Mouse (Mus musculus) monocyte, adult 5-6 weeks (primary cell): ENCODE data around the gene Dtymk. TPM values are rescaled to one million over a fixed set of nuclear protein-coding genes. Genes with fewer than 3 reads are reported as not detected.

Source experiments
- ATAC-seq: fragments of 153-309, 156-312 bp; replicated peaks from 2 replicates; pipeline ENCODE4 v1.8.0; 2017; ENCODE audit warnings: mild to moderate bottlenecking; ENCODE audit not compliant: low TSS enrichment, insufficient number of reproducible peaks, severe bottlenecking, poor library complexity, low FRiP score
- total RNA-seq: library from RNA; stranded (forward); fragments of 200-1000, 200-491, 200-594 nt; gene quantifications from 3 replicates; pipeline ENCODE4 v1.2.3, GENCODE M21; 2017

Dtymk gene
- 27.4 to 45.3 TPM (median 39.4 TPM) in 3 replicates for total RNA-seq

DNA sequence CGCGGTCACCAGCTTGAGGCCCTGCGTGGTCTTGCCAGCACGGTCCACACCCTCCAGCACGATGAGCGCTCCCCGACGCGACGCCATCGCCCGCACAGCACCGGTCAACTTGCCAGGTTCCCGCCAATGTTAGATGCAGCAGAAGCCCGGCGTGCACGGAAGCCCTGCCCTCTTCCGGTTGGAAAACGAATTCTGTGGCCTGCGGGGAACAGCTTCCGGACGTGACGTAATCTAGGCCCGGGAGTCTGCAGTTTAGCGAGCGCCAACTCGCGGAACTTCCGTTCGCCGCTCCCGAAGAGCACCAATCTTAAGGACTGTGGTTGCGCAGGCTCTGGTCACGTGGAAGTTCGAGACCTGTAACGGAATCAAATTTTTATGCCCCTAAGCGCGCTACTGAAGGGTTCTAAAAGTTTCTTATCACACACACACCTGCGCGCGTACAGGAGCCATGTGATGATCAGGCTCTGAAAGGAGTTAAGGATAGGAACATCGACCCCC is at the start of gene Dtymk:
TSS of gene Dtymk (minus strand) at position 194 of the 498 bp plus-strand sequence.
- ATAC-seq: peak; percentile 78

DNA sequence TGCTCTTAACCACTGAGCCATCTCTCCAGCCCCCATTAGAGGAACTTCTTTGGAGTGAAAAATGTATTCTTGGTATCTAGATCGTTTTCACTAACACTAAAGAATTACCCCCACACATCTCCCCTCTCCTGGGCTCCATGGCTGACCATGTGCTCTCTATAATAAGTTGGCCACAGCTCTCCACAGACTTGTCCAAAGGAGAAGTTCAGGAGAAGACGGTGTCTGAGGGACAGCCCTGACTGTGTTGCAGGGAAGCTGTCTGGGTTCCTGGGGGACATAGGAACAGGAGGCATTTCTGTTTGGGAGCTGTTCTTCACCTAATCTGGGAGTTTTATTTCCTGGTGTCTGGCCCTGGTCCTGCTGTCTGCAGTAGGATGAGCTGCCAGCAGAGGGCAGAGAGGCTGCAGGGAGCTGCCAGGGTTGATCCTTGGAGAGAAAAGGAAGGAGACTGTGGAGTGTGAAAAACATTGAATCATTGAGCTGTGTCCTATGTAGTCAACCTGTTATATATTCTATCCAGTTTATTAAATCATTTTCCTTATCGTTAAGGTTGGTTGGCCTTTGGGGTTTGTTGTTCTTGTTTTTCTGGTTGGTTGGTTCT is 44.1 kb upstream of the Dtymk start:
- ATAC-seq: peak; percentile 56; the same call in 1 of the 2 replicates

DNA sequence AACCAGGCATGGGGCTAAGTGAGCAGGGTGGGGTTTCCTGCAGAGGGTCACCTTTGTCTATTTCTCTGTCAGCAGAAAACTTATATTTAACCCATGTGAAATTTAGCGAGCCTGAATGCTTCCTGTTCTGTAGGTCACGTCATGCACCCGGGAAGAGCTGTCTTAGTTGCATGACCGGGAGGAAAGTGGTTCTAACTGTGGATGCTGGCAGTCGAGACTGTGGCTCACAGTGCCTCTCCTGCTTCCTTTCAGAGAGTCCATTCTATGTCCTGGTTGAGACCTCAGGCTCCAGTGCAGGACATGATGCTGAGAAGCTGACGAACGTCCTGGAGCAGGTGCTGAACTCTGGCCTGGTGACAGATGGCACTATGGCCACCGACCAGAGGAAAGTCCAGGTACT is 36.8 kb upstream of the Dtymk start:
- ATAC-seq: 0 out of 2 replicates have a peak, but pooled peaks have one; percentile 27

DNA sequence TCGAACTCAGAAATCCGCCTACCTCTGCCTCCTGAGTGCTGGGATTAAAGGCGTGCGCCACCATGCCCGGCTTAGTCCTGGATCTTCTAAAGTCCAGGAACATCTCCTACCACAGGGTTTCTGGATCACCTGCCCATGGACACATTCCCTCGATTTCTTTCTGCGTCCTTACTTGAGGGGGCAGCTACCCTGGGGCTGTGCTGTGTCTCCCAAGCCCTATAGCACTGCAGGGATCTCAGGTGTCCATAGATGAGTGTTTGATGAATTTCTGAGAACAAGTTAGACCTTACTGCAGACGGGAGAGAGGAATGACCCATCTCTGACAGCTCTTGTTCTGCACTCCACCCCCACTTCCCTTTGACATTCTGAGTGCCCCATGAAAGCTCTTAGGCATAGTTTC is 35.6 kb upstream of the Dtymk start:
- no peak for ATAC-seq

DNA sequence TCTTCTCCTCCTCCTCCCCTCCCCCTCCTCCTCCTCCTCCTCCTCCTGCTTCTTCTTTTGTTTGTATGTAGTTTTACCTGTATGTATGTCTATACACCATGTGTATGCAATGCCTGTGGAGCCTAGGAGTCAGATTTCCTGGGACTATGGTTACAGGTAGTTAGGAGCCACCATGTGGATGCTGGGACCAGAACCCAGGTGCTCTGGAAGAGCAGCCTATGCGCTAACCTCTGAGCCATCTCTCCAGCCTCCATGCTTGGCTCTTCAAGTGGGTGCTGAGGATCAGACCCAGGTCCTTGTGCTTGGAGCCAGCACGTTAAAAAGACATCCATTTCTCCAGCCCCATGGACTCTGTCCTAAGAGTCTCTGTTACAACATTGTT is 34.8 kb upstream of the Dtymk start:
- ATAC-seq: no peak

DNA sequence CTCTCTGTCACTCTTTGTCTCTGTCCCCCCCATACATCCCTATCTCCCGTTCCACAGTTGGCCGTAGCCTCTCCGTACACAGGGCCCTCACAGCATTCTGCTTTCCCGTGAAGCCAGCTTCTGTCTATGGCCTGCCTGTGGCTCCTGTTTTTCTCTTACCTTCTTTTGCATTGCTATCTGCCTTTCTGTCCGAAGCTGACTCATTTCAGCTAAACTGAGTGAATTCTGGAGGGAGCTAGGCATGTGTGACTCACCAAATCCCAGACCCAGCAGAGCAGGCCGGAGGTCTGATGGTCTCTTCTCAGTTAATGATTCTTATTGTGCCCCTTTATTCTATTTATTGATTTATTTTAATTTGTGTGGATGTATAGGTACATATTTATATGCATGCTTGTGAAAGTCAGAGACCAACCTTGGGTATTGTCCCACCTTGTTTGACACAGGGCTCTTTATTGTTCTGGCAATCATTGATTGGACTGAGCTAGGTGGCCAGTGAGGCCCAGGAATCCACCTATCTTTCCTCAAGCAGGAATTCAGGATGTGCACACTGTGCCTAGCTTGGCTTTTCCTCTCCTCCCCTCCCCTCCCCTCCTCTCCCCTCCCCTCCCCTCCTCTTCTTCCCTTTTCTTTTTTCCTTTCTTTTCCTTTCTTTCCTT is 34.3 kb upstream of the Dtymk start:
- ATAC-seq: no peak

DNA sequence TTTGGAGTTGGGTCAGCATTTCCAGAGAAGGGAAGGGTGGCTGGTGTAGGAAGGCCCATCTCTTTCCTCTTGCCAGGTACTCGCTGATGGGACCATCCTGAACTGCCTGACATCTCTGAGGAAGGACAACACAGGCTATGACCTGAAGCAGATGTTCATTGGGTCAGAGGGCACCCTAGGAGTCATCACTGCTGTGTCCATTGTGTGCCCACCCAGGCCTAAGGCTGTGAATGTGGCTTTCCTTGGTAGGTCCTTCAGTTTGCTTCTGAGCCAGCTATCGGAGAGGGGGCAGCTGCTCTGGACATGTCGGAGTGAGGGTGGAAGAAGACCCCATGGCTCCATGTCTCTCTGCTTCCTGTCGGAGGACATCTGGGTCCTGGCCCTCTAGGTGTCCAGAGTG is 33.5 kb upstream of the Dtymk start:
- ATAC-seq: no peak

DNA sequence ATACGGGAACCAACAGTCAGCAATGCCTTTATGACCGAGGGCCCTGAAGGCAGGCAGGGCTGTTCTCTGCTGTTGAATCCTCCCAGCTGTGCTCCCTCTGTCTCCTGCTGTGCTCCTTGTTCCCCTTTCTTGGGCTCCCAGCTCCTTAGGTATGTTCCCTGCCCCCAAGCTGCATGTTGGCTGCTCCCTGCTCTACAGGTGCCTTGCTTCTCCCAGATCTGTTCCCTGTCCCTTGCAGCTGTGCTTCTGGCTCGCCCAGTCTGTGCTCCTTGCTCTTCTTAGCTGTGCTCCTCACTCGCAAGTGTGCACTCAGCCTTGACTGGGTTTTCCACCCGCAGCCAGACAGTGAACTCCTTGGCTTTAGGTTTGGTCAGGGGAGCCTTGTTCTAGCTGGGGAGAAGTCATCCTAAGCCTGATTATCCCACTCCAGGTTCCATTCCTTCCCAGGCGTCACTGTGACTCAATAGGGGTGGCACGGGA is 33.0 kb upstream of the Dtymk start:
- no peak for ATAC-seq

DNA sequence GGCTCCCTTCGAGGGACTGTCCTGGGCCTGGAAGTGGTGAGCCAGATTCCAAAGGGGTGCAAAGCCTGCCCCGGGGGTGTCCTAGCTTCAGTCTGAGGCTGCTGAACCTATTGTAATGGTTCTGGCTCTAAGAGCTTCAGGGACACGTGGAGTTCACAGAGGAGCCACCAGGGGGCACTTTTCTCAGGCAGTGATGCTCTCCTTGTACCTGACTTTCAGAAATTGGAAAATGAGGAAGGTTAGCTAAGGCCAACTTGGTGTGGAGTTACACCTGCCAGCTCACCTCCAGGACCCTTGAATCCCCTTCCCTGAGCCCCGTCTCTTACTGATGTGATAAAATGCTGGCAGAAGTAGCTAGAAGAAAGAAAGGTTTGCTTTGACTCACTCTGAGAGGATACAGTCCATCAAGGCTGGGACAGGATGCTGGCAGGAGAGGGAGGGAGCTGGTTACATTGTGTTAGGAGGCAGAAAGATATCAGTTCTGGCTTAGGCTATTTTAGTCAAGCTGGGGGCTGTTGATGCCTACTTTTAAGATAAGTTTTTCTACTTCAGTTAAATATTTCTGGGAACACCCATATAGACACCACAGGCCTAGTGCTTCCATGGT is 31.1 kb upstream of the Dtymk start:
- peak; percentile 38; the same call in 1 of the 2 replicates for ATAC-seq

DNA sequence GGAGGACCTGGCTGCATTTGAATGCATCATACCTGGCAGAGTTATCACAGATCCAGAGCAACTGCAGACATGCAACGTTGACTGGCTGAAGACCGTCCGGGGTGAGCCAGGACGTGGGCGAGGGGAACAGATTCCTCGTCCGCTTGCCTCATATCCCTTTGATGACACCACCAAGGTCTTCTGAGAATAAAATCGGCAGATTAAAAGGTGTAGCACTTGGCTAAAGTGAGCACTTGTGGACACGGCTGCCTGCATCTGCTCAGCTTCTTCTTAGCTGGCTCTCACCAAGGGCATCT is 24.8 kb upstream of the Dtymk start:
- no peak for ATAC-seq

DNA sequence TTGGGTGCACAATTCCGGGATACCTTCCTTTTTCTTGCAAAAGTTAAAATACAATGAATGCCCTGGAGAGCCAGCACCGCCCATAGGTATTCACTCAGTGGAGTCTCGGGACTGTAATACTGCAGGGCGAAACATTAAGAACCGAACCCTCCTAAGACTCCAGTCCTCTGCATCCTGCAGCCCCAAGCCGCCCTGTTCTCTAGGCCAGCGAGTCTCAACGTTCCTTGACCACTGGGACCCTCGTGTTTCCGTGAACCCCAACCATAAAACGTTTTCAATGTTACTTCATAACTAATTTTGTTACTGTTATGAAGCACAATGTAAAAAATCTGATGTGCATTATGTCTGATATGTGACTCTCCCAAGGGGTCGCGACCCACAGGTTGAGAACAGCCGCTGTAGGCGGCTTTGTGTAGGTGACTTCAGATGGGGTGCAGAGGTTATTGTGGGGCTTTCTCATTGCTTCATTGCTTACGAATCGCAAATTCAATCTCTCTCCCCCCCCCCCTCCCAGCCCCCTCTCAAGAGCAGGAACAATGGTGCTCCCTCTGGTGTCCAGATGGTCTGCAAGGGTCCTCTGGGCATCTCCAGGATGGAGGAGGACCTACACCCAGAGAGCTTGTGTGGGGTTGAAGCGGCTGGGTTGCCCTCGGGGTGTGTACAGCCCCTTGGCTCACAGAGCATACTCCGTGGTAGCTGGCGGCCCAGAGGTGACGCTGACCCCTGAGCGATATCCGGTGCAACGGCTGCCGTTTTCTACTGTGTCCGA is 24.2 kb upstream of the Dtymk start:
- no peak for ATAC-seq

DNA sequence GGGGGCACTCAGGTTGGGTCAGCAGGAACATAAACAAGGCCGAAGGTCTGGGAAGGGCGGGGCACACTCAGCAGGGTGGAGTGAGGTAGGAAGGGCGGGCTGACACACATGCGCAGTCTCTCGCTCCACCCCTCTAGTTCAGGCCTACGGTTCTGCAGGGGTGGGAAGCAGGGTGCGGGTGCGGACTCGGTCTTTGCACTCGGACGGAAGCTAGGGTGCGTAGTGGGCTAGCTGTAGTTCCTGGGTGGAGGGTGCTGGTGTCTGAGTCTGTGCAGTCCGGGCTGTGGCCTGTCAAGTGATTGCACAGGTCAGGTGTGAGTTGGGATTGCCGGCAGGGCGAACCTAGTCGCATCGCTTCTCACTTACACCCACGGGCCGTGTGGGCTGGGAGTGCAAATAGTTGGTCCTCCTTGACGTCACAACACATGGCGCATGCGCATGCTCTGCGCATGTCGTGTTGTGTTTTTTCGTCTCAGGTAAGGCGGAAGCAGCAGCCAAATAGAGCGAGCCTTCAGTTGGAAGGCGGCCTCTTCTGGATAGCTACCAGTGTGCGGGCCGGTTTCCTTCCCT is 23.5 kb upstream of the Dtymk start:
- peak; percentile 87 for ATAC-seq

DNA sequence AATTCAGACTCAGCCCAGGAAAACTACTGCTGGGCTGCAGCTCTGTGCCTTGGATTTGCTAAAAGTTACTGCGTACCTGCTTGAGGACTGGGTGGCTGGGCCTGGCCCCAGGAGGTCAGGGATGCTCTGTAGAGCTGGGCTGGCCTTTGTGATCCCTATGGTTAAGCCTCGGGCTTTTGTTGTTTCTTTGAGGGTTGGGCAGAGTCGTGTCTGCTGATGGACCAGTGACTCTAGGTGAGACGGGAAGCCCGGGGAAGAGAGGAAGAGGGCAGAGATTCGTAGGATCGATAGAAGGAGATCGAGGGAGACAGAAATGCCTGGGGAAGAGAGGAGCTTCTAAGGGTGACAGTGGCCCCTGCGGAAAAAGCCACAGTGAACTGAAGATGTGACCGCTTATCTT is 22.9 kb upstream of the Dtymk start, which contains the start of gene D2hgdh:
TSS of gene D2hgdh (plus strand) at position 301 of the 400 bp plus-strand sequence.
- no peak for ATAC-seq

DNA sequence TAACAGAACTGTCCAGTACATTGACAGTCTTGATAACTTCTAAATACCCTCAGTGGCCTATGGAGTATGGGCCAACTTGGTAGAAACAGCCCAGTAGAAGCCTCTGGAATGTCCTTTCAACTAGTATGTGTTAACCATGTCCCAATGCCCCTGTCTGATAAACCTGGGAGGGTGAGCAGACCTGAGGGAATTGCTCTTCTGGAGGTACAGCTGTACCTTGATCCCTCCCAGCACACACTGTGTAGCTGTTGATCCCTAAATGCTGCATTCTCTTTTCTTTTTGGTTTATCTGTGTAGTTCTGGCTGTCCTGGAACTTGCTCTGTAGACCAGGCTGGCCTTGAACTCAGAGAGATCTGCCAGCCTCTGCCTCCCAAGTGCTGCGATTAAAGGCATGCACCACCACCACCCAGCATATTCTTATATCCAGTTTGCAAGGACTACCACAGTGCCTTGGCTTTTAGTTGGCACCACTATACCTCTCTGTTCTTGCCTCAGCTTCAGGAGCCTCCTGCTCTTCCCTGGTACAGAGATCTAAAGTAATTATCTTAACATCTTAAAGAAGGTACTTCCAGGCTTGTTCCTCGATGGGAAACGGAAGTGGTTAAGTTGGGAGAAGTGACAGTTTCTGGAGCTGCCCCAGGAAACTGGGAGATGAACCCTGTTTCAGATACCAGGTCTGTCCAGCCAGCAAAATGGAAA is 22.2 kb upstream of the Dtymk start:
- ATAC-seq: no peak

DNA sequence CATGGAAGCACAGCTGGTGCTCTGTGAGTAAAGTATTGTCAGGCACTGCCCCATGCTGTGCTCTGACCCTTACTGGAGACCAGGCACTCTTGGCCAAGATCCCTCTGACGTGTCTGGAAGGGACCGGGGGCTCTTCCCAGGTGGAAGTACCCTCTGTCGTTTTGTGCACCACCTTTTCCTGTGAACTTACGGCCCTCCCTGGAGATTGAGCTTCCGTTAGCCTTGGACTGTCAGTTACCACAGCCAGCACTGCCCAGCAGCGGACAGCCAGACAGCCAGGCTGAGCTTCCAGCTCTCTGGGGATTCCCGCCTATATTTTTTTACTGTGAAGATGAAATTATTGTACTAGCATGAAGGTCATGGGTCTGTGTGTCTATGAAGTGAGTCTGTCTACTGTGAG is 17.0 kb upstream of the Dtymk start:
- ATAC-seq: no peak

DNA sequence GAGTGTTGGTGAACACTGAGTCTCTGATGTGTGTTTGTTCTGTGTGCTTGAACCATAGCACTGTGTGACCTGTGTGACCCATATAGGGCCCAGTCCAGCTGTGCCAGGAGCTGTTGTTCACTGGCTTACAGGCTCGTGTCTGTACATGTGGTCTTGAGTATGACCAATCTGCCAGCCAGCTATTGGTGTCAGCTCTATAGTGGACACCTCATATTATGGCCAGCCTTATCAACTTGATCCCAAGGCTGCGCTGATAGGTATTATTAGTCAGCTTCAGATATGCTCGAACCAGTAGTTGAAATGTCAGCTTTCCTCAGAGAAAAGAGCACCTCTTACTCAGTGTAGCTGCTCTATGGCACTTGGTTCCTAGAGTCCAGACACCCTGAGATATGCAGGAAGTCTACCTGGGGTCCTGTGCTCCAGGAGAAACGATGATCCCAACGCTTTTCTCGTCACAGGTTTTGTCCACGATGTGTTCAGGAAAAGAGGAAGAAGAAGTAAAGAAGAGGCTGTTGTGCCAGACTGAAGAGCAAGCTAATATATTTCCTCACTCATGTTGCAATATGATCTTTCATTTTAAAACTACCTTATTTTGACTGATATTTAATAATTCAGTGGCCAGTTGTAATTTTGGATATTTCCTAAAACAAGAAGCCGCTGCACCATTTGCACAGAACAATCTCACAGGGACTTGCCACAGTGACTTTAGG is 16.2 kb upstream of the Dtymk start:
- ATAC-seq: no peak

DNA sequence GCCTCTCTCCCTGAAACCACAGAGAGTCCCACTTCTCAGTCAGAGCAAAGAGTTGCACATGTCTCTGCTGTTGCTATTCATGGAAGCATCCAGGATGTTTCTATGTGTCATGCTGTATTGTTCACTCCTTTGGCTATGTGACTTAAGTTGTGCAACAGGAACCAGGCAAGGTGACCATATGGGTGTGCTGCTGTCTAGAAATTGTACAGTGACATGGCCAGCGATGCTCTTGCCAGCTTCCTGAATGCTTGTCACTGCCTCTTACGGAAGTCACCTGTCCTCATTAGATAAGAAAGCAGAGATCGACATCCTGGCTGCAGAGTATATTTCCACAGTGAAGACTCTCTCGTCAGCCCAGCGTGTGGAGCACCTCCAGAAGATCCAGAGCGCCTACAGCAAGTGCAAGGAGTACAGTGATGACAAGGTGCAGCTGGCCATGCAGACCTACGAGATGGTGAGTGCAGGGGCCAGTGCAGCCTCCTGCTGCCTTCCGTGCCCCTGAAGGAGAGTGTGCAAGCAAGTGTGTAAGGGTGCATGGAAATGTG is 9.8 kb upstream of the Dtymk start:
- no peak for ATAC-seq

DNA sequence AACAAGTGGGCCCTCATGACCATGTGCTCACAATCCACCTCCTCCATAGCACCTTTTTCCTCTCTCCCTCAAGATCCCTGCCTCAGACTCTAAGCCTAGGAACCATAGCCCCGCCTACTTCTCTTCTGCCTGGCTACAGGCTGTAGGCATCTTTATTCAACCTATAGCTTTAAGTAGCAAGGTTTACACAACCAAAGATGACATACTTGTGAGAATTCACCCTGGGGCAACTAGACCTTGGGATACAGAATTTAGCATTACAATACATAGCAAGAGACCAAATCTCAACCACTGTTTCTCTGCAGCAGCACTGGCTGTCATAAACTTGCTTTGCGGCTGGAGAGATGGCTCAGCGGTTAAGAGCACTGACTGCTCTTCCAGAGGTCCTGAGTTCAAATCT is 8.3 kb upstream of the Dtymk start:
- ATAC-seq: no peak
